Mouse (Mus musculus) CH12.LX (cell line): ENCODE measurements at regions not wholly inside any gene's neighbourhood (a gene's known extent, or its start where the extent isn't known, plus 50 kb on each side); places are given as distances from the start of the nearest gene placed in this dataset.

Source experiments
- CTCF ChIP-seq, 2 experiments: IDR thresholded peaks in 1 of 2; conservative IDR thresholded peaks in 1 of 2; 2 replicates each; pipeline ENCODE4 v1.5.1; 2011 to 2012; ENCODE audit warnings: low read depth in 2 of 2, low read length in 2 of 2, improper control_type of control experiment in 1 of 2, inconsistent platforms in 1 of 2, mild to moderate bottlenecking in 1 of 2, moderate library complexity in 1 of 2
- ELF1 ChIP-seq: IDR thresholded peaks from 2 replicates; pipeline ENCODE4 v1.6.1; 2014; ENCODE audit warnings: low read depth, mild to moderate bottlenecking, inconsistent platforms, low read length, improper control_type of control experiment
- EP300 ChIP-seq: IDR thresholded peaks from 2 replicates; pipeline ENCODE4 v1.6.1; 2011; ENCODE audit warnings: low read length, improper control_type of control experiment
- HCFC1 ChIP-seq: IDR thresholded peaks from 2 replicates; pipeline ENCODE4 v1.6.1; 2012; ENCODE audit warnings: low read depth, mild to moderate bottlenecking, inconsistent platforms, low read length, improper control_type of control experiment
- KAT2A ChIP-seq: IDR thresholded peaks from 2 replicates; pipeline ENCODE4 v1.6.1; 2012; ENCODE audit warnings: low read length, improper control_type of control experiment, inconsistent platforms; ENCODE audit not compliant: insufficient replicate concordance
- POLR2A ChIP-seq: IDR thresholded peaks from 2 replicates; pipeline ENCODE4 v1.6.1; 2011; ENCODE audit warnings: low read depth, mild to moderate bottlenecking, improper control_type of control experiment, low read length
- SMC3 ChIP-seq: IDR thresholded peaks from 2 replicates; pipeline ENCODE4 v1.6.1; 2011; ENCODE audit warnings: low read depth, low read length, improper control_type of control experiment
- USF1 ChIP-seq: IDR thresholded peaks from 2 replicates; pipeline ENCODE4 v1.6.1; 2014; ENCODE audit warnings: low read depth, mild to moderate bottlenecking, inconsistent platforms, low read length, improper control_type of control experiment

- TF ChIP-seq ELF1 (no peak), CTCF (conservative IDR thresholded peaks at IDR 0.05 in 1 of 2, IDR thresholded peaks at IDR 0.05 in 1 of 2; ENCODE audit: low read depth in 2 of 2, low read length in 2 of 2) (no peak), USF1 (no peak), HCFC1 (no peak), SMC3 (no peak), POLR2A (no peak), EP300 (no peak), KAT2A (no peak)
Observed at GRCm38 (mm10) chr11:63525431-63525830, 396.6 kb downstream of the Pmp22 start.
